Mouse (Mus musculus) CH12.LX (cell line): ENCODE measurements around the gene Mn1. TPM values are rescaled to one million over a fixed set of nuclear protein-coding genes. Genes with fewer than 3 reads are reported as not detected.

Experiments used
- DNase-seq: peaks from one replicate; pipeline ENCODE4 v3.0.0-alpha.2; 2013; ENCODE audit errors: extremely low read depth
- H3K27ac ChIP-seq: 2 replicates; pipeline ENCODE4 v1.5.1; 2012; ENCODE audit warnings: low read depth, mild to moderate bottlenecking, control low read depth, moderate library complexity; ENCODE audit not compliant: insufficient read depth
- H3K27me3 ChIP-seq: replicated peaks from 2 replicates; pipeline ENCODE3; 2012; ENCODE audit warnings: inconsistent platforms
- H3K36me3 ChIP-seq, 2 experiments: replicated peaks in 1 of 2; 2 replicates each; pipeline versions ENCODE3 to v1.6.1; 2012; ENCODE audit warnings: inconsistent platforms in 1 of 2, low read length in 1 of 2, mild to moderate bottlenecking in 1 of 2, mixed read lengths in 1 of 2, moderate library complexity in 1 of 2; ENCODE audit not compliant: control insufficient read depth in 1 of 2, insufficient read depth in 1 of 2
- H3K4me1 ChIP-seq, 2 experiments: 2 replicates each; pipeline ENCODE4 v1.6.1; 2012; ENCODE audit warnings: inconsistent platforms in 1 of 2, moderate library complexity in 1 of 2; ENCODE audit not compliant: insufficient read depth in 2 of 2, control insufficient read depth in 1 of 2
- H3K4me2 ChIP-seq: 2 replicates; pipeline ENCODE4 v1.6.1; 2012; ENCODE audit warnings: low read depth, mild to moderate bottlenecking, control low read depth; ENCODE audit not compliant: poor library complexity, insufficient read depth, severe bottlenecking
- H3K4me3 ChIP-seq, 3 experiments: fragments of 150-350 bp in 1 of 3; sonication (generic) in 1 of 3; replicated peaks in 1 of 3; 2 replicates each; pipeline versions ENCODE3 to v1.5.1; 2011 to 2012; ENCODE audit warnings: low read depth in 2 of 3, low read length in 2 of 3, mild to moderate bottlenecking in 2 of 3, moderate library complexity in 2 of 3, control low read depth in 1 of 3, improper control_type of control experiment in 1 of 3, inconsistent platforms in 1 of 3, mixed read lengths in 1 of 3; ENCODE audit not compliant: poor library complexity in 1 of 3
- H3K79me2 ChIP-seq: replicated peaks from 2 replicates; pipeline ENCODE4 v1.6.1; 2012; ENCODE audit warnings: mild to moderate bottlenecking, moderate library complexity; ENCODE audit not compliant: control insufficient read depth, poor library complexity, insufficient read depth, severe bottlenecking; ENCODE audit errors: extremely low read depth
- H3K9ac ChIP-seq: 2 replicates; pipeline ENCODE4 v1.6.1; 2012; ENCODE audit warnings: low read depth, mild to moderate bottlenecking, control low read depth, moderate library complexity; ENCODE audit not compliant: insufficient read depth
- H3K9me3 ChIP-seq: replicated peaks from 2 replicates; pipeline ENCODE3; 2012; ENCODE audit warnings: low read length, inconsistent platforms, mixed read lengths
- BHLHE40 ChIP-seq: IDR thresholded peaks from 2 replicates; pipeline ENCODE4 v1.6.1; 2011; ENCODE audit warnings: mild to moderate bottlenecking, low read depth, low read length, improper control_type of control experiment
- CHD2 ChIP-seq: IDR thresholded peaks from 2 replicates; pipeline ENCODE4 v1.6.1; 2011; ENCODE audit warnings: low read length, improper control_type of control experiment
- CTCF ChIP-seq, 2 experiments: IDR thresholded peaks in 1 of 2; conservative IDR thresholded peaks in 1 of 2; 2 replicates each; pipeline ENCODE4 v1.5.1; 2011 to 2012; ENCODE audit warnings: low read depth in 2 of 2, low read length in 2 of 2, improper control_type of control experiment in 1 of 2, inconsistent platforms in 1 of 2, mild to moderate bottlenecking in 1 of 2, moderate library complexity in 1 of 2
- EP300 ChIP-seq: IDR thresholded peaks from 2 replicates; pipeline ENCODE4 v1.6.1; 2011; ENCODE audit warnings: low read length, improper control_type of control experiment
- IRF4 ChIP-seq: IDR thresholded peaks from 2 replicates; pipeline ENCODE4 v1.6.1; 2014; ENCODE audit warnings: low read depth, mild to moderate bottlenecking, inconsistent platforms, low read length, improper control_type of control experiment
- JUN ChIP-seq: IDR thresholded peaks from 2 replicates; pipeline ENCODE4 v1.6.1; 2011; ENCODE audit warnings: low read depth, mild to moderate bottlenecking, low read length, improper control_type of control experiment, moderate library complexity; ENCODE audit not compliant: insufficient read depth
- KAT2A ChIP-seq: IDR thresholded peaks from 2 replicates; pipeline ENCODE4 v1.6.1; 2012; ENCODE audit warnings: low read length, improper control_type of control experiment, inconsistent platforms; ENCODE audit not compliant: insufficient replicate concordance
- MAX ChIP-seq: IDR thresholded peaks from 2 replicates; pipeline ENCODE4 v1.6.1; 2011; ENCODE audit warnings: low read length, improper control_type of control experiment
- MEF2A ChIP-seq: IDR thresholded peaks from 2 replicates; pipeline ENCODE4 v1.6.1; 2014; ENCODE audit warnings: low read depth, mild to moderate bottlenecking, inconsistent platforms, low read length, improper control_type of control experiment, borderline replicate concordance
- MXI1 ChIP-seq: IDR thresholded peaks from 2 replicates; pipeline ENCODE4 v1.6.1; 2011; ENCODE audit warnings: mild to moderate bottlenecking, low read depth, low read length, improper control_type of control experiment
- MYC ChIP-seq: IDR thresholded peaks from 2 replicates; pipeline ENCODE4 v1.6.1; 2011; ENCODE audit warnings: low read depth, mild to moderate bottlenecking, improper control_type of control experiment, low read length
- NELFE ChIP-seq: IDR thresholded peaks from 2 replicates; pipeline ENCODE4 v1.6.1; 2011; ENCODE audit warnings: low read depth, low read length, improper control_type of control experiment
- POLR2A ChIP-seq: IDR thresholded peaks from 2 replicates; pipeline ENCODE4 v1.6.1; 2011; ENCODE audit warnings: low read depth, mild to moderate bottlenecking, improper control_type of control experiment, low read length
- SIN3A ChIP-seq: IDR thresholded peaks from 2 replicates; pipeline ENCODE4 v1.6.1; 2012; ENCODE audit warnings: low read length, improper control_type of control experiment, inconsistent platforms
- SMC3 ChIP-seq: IDR thresholded peaks from 2 replicates; pipeline ENCODE4 v1.6.1; 2011; ENCODE audit warnings: low read depth, low read length, improper control_type of control experiment
- UBTF ChIP-seq: IDR thresholded peaks from 2 replicates; pipeline ENCODE4 v1.6.1; 2012; ENCODE audit warnings: low read depth, mild to moderate bottlenecking, inconsistent platforms, low read length, improper control_type of control experiment, moderate library complexity
- USF1 ChIP-seq: IDR thresholded peaks from 2 replicates; pipeline ENCODE4 v1.6.1; 2014; ENCODE audit warnings: low read depth, mild to moderate bottlenecking, inconsistent platforms, low read length, improper control_type of control experiment
- ZC3H11A ChIP-seq: IDR thresholded peaks from 2 replicates; pipeline ENCODE4 v1.6.1; 2012; ENCODE audit warnings: low read depth, mild to moderate bottlenecking, inconsistent platforms, low read length, improper control_type of control experiment
- dilution Hi-C: fragments of 300-500 bp; cut with MboI; formaldehyde crosslinking; loops from 2 replicates; pipeline ENCODE4 v1.14.3; 2020; ENCODE audit warnings: low sequenced_read_pairs; ENCODE audit not compliant: extremely low pct_unique_long_range_greater_than_20kb, extremely low pct_ligation_motif_present
- in situ Hi-C: fragments of 300-500 bp; cut with MboI; formaldehyde crosslinking; loops from 3 replicates; pipeline ENCODE4 v1.14.3; 2019; ENCODE audit warnings: low sequenced_read_pairs, low pct_ligation_motif_present, low pct_unique_long_range_greater_than_20kb, mixed read lengths
- polyA plus RNA-seq: library from polyadenylated mRNA; unstranded; fragments of >175 nt; gene quantifications from 2 replicates; pipeline ENCODE4 v1.2.1, GENCODE M21; 2012; ENCODE audit warnings: low read depth; ENCODE audit not compliant: insufficient read length
- total RNA-seq, 2 experiments: library from RNA; depleted of rRNA; stranded (reverse); fragments of 300-350 nt in 1 of 2; fragments of >200 nt in 1 of 2; gene quantifications; 2 replicates each; pipeline ENCODE4 v1.2.3; 2012 to 2014

Gene Mn1
- total and polyA plus RNA-seq, 3 experiments: not detected

- no peaks in the 10 kb centered on the region for H3K27me3 ChIP-seq
- H3K9me3 ChIP-seq: no peaks in the 10 kb centered on the region
- H3K9ac ChIP-seq: no peak overlapping the region
- H3K4me1 ChIP-seq: peaks cover 0 to 5% of the 10 kb centered on the region in 2 experiments; a peak in 1 of 4 replicates
- in situ Hi-C loops (no loop called here), dilution Hi-C loops (no loop called here)
- H3K4me2 ChIP-seq: no peak overlapping the region
- H3K4me3 ChIP-seq: no peak overlapping the region
- TF ChIP-seq IRF4 (no peak), ZC3H11A (no peak), BHLHE40 (no peak), NELFE (no peak), POLR2A (no peak), KAT2A (no peak), UBTF (no peak), MAX (no peak), USF1 (no peak), MEF2A (no peak), SMC3 (no peak), JUN (no peak), SIN3A (no peak), MYC (no peak), CHD2 (no peak)
- no peaks in the 10 kb centered on the region; the same call in 1 of the 2 replicates for H3K79me2 ChIP-seq
- H3K36me3 ChIP-seq: peaks cover 84 to 99% of the 10 kb centered on the region in 2 experiments
- H3K27ac ChIP-seq: no peak overlapping the region
- no peak for DNase-seq
These were observed 40.7 kb upstream of the Mn1 start for GRCm38 (mm10) chr5:111376276-111377020.

- no peak for TF ChIP-seq SIN3A
- TF ChIP-seq CTCF (conservative IDR thresholded peaks at IDR 0.05 in 1 of 2, IDR thresholded peaks at IDR 0.05 in 1 of 2; ENCODE audit: low read depth in 2 of 2, low read length in 2 of 2): peak in 1 of 2 experiments; percentile 14; a peak in 1 of 4 replicates
- TF ChIP-seq MEF2A: no peak
- no peak for TF ChIP-seq EP300
- no peak for TF ChIP-seq MXI1
- Histone ChIP-seq H3K27ac (no peak overlapping the region), H3K79me2 (no peaks in the 10 kb centered on the region; the same call in 1 of the 2 replicates), H3K36me3 (peaks cover 76 to 93% of the 10 kb centered on the region in 2 experiments), H3K9me3 (no peaks in the 10 kb centered on the region), H3K27me3 (no peaks in the 10 kb centered on the region), H3K4me3 (no peak overlapping the region), H3K4me1 (peaks cover 0 to 8% of the 10 kb centered on the region in 2 experiments; a peak in 2 of 4 replicates), H3K9ac (no peak overlapping the region), H3K4me2 (no peak overlapping the region)
- no peak for DNase-seq
- dilution Hi-C loops (no loop called here), in situ Hi-C loops (no loop called here)
These were observed 38.8 kb upstream of the Mn1 start for GRCm38 (mm10) chr5:111378126-111378993.
